Mouse (Mus musculus): ENCODE data around the gene Mvp.
A peak's percentile ranks its signal among the peaks of the same experiment; 100 is the strongest.

Mvp gene

DNA sequence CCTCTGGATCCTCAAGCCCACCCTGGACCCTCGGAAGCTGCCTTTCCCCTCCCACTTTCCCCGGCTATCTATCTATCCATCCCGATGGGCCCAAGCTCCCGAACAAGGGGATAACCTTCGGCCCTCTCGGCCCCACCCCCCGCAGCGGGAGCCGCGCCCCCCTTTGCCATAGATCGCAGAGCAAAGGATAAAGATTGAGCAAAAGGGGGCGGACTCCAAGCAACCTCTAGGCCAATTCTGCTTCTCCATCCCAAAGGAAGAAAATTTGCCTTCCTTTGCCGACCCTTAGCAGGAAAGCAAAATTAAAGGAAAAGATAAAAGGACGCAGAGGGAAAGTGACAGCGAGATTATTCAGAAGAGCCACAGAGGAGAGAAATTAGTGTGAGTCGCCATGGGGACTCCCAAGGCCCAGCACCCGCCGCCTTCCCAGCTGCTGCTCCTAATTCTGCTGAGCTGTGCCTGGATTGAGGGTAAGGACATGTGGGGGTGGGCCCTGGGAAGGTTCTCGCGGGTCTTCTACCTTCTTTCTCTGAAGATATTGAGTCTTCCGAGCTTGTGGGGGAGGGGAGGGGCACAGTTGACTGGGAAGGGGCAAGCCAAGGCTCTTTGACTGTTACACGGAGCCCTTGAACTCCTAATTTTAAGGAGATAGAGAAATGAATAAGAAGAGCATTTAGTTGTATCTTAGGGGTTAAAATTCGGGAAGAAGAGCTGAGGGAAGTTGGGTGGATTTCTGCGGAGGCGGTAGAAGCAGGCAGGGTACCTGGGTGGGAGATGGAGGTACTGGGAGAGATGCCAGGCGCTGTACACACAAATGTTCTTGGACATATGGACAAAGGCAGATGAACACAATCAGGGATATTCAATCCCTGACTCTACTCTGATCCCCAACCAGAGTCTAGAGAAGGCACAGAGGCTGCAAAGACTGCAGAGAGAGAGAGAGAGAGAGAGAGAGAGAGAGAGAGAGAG lies 63.5 kb downstream of the Mvp start:
- DNase-seq (ENCODE audit: extremely low spot score, low spot score) = no peak

DNA sequence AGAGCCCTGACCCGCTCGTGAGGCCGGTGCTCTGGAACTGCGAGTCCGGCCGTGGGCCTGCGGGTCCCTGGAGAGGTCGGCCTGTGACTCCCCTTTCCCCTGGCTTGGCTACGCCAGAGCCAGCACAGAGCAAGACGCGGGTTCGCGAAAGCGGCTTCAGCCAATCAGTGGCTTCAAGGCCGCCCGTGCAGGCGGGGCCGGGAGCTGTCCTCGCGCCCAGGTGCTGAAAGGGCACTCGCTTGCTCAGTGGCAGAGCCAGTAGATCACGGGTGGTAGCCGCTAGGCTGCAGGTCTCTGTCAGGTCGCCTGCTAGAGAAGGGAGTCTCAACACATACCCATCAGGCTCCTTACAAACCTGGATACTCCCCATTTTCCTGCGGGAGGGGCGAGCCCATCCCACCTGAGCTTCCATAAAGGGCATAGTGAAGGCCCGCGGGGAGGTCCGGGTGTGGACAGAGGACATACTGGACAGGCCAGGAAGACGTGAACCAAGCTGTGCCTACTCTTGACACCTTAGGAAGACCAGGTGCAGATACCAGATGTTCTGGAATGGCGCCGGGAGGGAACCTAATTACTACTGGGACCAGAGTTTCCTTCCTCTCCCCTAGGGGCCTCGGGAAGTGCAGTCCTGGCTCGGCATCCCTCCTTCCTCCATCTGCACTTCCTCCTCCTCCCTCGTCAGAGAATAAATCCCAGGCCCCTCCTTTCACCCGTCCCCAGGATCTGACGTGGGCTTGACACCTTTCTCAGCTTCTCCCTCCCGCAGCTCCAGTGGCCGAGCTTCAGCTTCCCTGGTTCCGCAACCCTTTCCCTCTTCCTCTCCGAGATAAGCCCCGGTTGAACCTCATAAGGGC lies 64.4 kb downstream of the Mvp start, which contains the start of gene Sez6l2:
Gene Sez6l2 (plus strand): TSS at position 771 of the 854 bp plus-strand sequence.
- peak; percentile 97 for DNase-seq (ENCODE audit: extremely low spot score, low spot score)

DNA sequence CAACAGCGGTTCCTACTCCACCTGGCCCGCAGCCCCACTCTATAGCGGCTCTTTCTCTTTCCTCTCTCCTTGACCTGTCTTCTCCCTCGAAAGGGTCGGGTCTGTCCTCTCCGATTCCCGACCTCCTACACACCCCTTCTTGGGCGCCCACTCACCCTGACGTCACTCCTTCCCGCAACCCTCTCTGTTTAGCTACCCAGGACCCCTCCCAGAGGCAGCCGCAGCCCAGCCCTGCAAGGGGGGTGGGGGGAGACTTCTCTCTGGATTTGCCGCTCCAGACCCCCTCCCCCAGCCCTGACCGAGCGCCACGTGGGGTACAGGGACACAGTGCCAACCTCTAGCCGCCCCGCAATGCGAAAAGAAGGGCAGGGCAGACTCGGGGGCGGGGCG lies 65.0 kb downstream of the Mvp start, which contains the start of gene Asphd1:
Gene Asphd1 (minus strand): TSS at position 180 of the 390 bp plus-strand sequence.
- DNase-seq (ENCODE audit: extremely low spot score, low spot score) = no peak

DNA sequence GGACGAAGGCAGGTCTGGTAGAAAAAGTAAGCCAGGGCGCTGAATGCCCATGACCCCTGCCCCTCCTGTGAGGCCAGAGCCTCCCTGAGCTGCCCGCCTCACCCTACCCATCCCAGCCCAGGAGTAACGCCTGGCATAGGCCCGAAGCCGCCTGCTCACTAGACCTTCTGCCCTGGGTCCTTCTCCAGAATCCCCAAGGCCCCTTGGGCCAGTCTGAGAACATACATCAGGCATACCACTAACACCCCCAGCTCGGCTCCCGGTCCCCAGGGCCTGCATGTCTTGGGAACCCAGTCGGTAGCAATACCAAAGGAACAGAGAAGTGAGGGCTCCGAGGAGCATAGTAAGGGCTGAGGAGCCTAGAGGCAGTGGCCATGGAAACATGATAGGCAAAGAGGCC lies 65.8 kb downstream of the Mvp start:
- no peak for DNase-seq (ENCODE audit: extremely low spot score, low spot score)

DNA sequence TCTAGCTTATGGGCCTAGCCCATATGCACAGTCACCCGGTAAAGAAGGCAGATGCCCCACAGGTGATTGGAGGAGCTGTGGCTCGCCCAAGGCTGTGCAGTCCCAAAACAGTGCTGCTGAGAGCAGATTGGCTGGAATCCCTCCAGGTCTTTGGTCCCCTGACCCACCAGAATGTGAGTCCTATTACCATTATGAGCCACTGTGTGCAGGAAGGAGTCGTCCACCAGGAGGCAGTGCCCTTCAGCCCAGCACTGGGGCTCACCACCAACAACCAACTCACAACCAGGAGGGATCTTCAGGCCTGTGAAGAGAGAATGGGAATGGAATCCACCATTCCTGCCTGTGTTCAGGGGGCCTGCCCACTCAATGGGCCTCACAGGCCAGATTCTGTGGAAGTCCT lies 67.9 kb downstream of the Mvp start:
- DNase-seq (ENCODE audit: extremely low spot score, low spot score) = no peak

DNA sequence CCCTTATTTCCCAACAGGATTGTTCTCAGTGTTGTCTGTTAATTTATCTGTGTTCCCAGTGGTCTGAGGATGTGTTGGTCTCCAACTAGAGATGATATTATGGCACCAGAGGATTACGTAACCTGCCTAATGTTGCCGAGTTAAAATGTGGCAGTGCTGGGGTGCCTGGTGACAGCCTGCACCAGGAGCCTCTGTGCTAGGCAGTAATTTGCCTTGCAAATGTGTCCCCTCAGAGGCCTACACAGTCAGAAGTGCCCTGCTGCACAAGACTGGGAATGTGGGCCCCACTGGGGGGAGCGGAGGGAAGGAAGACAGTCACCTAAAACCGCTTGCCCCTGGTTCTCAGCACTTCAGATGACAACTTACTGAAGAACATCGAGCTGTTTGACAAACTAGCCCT lies 72.6 kb downstream of the Mvp start:
- no peak for DNase-seq (ENCODE audit: extremely low spot score, low spot score)

DNA sequence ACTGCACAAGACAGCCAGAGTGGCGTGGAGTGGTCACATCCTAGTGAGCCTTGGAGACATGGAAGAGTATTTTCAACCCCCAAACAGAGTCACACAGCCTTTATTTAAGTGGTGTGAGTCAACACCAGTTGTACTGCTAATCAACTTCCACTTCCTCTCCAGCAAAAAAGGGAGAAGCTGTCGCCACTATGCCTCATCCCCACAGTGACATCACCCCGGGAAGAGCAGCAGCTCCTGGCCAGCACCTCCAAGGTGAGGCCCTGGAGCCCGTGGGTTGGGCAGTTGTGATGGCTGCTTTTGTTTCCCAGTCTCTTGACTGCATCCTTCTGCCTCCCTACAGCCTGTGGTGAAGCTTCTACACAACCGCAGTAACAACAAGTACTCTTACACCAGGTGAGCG lies 73.2 kb downstream of the Mvp start:
- no peak for DNase-seq (ENCODE audit: extremely low spot score, low spot score)

Measured in neural tube, embryonic 10.5 days (tissue).